10 mouse cellular contexts compared by ENCODE assay signal in the genomic region with DNA sequence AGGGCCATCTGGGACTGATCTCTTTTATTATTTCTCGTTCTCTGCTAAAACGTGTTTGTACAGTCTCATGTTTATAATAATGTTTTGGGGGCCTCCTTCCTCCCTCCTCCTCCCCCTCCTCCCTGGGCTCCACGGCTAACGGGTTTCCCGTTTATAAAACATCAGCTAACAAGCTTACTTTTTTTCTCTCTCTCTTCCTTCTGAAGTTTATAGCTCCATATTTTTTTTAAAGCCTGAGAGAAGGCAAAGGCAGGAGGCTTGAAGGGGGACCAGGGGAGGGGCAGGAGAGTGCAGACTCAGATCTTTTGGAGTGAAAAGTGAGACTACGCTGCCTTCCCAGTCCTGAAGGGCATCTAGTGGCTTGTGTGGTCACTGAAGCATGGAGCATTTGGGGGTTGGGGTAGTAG.
DNase-seq lines count a peak whose midpoint lies in the region; ATAC-seq and TF ChIP-seq lines count a peak whose summit lies in the region.
"Had no signal": no experiment of that assay in that cellular context is flagged by ENCODE, and none has a peak within 500 bp of the region (broad histone marks: within the 10 kb centered on the region; RNA-seq: fewer than 3 reads in every experiment).

No protein-coding gene starts in this region.

- H3K9ac ChIP-seq in heart, embryonic 15.5 days, result no peak overlapping the region
- 0 out of 2 replicates have a peak overlapping the region, but pooled peaks have one; percentile 0 for H3K9ac ChIP-seq in lung, embryonic 15.5 days
- no peak overlapping the region for H3K9ac ChIP-seq in midbrain, embryonic 16.5 days (ENCODE audit: low read depth, low read length)

- no peak overlapping the region for H3K4me3 ChIP-seq in heart, embryonic 15.5 days
- no peak overlapping the region for H3K4me3 ChIP-seq in lung, embryonic 15.5 days
- no peak overlapping the region for H3K4me3 ChIP-seq in lung, adult 2 months (replicated peaks; ENCODE audit: extremely low read depth, low read depth, low read length)
- no peak overlapping the region for H3K4me3 ChIP-seq in midbrain, embryonic 16.5 days (ENCODE audit: low read depth, low read length)

- no peak overlapping the region for H3K4me2 ChIP-seq in heart, embryonic 15.5 days
- H3K4me2 ChIP-seq in lung, embryonic 15.5 days, result 0 out of 2 replicates have a peak overlapping the region, but pooled peaks have one; percentile 7
- no peak overlapping the region for H3K4me2 ChIP-seq in midbrain, embryonic 16.5 days (ENCODE audit: low read length)

- no peak for TF ChIP-seq POLR2A in lung, adult 2 months (IDR thresholded peaks at IDR 0.05; ENCODE audit: borderline replicate concordance, extremely low read depth, low read depth, low read length)

- no peaks in the 10 kb centered on the region for H3K36me3 ChIP-seq in heart, embryonic 15.5 days
- no peaks in the 10 kb centered on the region for H3K36me3 ChIP-seq in lung, embryonic 15.5 days
- H3K36me3 ChIP-seq in midbrain, embryonic 16.5 days (ENCODE audit: control insufficient read depth, insufficient read depth, low read length), result 0 out of 2 replicates have a peak, but pooled peaks cover 3% of the 10 kb centered on the region

- no peak for ATAC-seq in heart, embryonic 15.5 days (replicated peaks; ENCODE audit: insufficient number of reproducible peaks, insufficient read depth, low FRiP score, low read depth)
- ATAC-seq in lung, embryonic 15.5 days (ENCODE audit: borderline replicate concordance, extremely low read depth, low FRiP score, low TSS enrichment), result peak; percentile 79
- ATAC-seq in midbrain, embryonic 16.5 days, result no peak

- peaks cover 8% of the 10 kb centered on the region for H3K4me1 ChIP-seq in heart, embryonic 15.5 days (replicated peaks)
- H3K4me1 ChIP-seq in lung, embryonic 15.5 days, result peaks cover 15% of the 10 kb centered on the region
- no peaks in the 10 kb centered on the region for H3K4me1 ChIP-seq in lung, adult 2 months (ENCODE audit: control insufficient read depth, insufficient read depth, low read length)
- no peaks in the 10 kb centered on the region for H3K4me1 ChIP-seq in midbrain, embryonic 16.5 days (ENCODE audit: control insufficient read depth, insufficient read depth, low read length)

- DNase-seq in heart, postnatal 4 days, result no peak
- DNase-seq in lung, adult 2 months, result no peak
- DNase-seq in forelimb bud, embryonic 11.5 days (ENCODE audit: low read depth, low spot score), result peak; percentile 65
- peak; percentile 41 for DNase-seq in retina, postnatal 1 day
- DNase-seq in urinary bladder, postnatal 14 days (ENCODE audit: low spot score), result no peak
- DNase-seq: cerebellum, postnatal 25 days; heart, postnatal 36 days had no signal

- H3K9me3 ChIP-seq in heart, embryonic 15.5 days (replicated peaks), result peaks cover 8% of the 10 kb centered on the region; the same call in 1 of the 2 replicates
- H3K9me3 ChIP-seq in lung, embryonic 15.5 days, result no peaks in the 10 kb centered on the region
- no peaks in the 10 kb centered on the region for H3K9me3 ChIP-seq in midbrain, embryonic 16.5 days (replicated peaks; ENCODE audit: control insufficient read depth, low read length, poor library complexity, severe bottlenecking)

- WGBS in heart, embryonic 15.5 days, result 61% methylated on average over 6 of the region's 6 CpGs
- WGBS in lung, embryonic 15.5 days, result 19% methylated on average over 6 of the region's 6 CpGs
- WGBS in lung, adult 2 months, result 27% methylated on average over 6 of the region's 6 CpGs
- WGBS in midbrain, embryonic 16.5 days, result 43% methylated on average over 6 of the region's 6 CpGs

- H3K27ac ChIP-seq in heart, embryonic 15.5 days, result peak overlapping the region; percentile 41
- peak overlapping the region; percentile 90 for H3K27ac ChIP-seq in lung, embryonic 15.5 days
- H3K27ac ChIP-seq in midbrain, embryonic 16.5 days (ENCODE audit: low read length), result no peak overlapping the region

- H3K27me3 ChIP-seq in heart, embryonic 15.5 days, result no peaks in the 10 kb centered on the region
- no peaks in the 10 kb centered on the region for H3K27me3 ChIP-seq in lung, embryonic 15.5 days
- H3K27me3 ChIP-seq in midbrain, embryonic 16.5 days (ENCODE audit: control insufficient read depth, insufficient read depth, low read depth, low read length), result no peaks in the 10 kb centered on the region

- TF ChIP-seq CTCF in lung, adult 2 months (IDR thresholded peaks at IDR 0.05; ENCODE audit: insufficient read depth, low read length), result no peak

Comparison
In these comparisons a context has a peak if more than half of its experiments do, and no peak if none do; other contexts are left out.
1. DNase-seq: peak in forelimb bud, embryonic 11.5 days (single experiment) and retina, postnatal 1 day (single experiment); none in heart, postnatal 4 days (single experiment), lung, adult 2 months (single experiment) and urinary bladder, postnatal 14 days (single experiment).